Mouse (Mus musculus): Measurements from ENCODE around the gene Gm5726.
"Not testable (repeated sequence)": the region's sequence is repeated elsewhere in the genome, so short reads cannot be mapped to it uniquely, and the experiment has no call there.

Gene Gm5726

DNA sequence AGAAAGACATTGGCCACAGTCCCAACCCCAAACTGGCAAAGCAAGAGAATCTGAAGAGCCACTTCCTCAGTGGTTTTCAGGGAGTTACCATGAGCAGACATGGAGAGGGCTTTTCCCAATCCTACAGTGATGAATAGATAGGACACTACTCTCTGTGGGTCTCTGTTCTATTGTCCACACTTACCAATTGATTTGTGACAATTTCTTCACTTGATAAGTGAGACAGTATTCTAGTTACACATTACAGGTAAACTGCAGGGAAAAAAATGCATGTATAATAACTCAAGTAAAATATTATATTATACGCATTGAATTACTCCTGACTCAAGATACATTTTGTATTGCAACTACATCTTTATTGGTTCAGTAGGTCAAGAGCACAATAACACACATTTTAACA is at the start of gene Gm5726:
Gene Gm5726, minus strand, starts transcription at position 101 of the 400 bp plus-strand sequence.
- DNase-seq (ENCODE audit: inconsistent ontology term): not testable (repeated sequence)

- not testable (repeated sequence) for DNase-seq (ENCODE audit: inconsistent ontology term)
Observed at GRCm38 (mm10) chr7:20576141-20576540, 30.6 kb upstream of the Gm5726 start, which contains the start of gene Gm4141. Gene Gm4141, minus strand, starts transcription at chr7:20576241.

DNA sequence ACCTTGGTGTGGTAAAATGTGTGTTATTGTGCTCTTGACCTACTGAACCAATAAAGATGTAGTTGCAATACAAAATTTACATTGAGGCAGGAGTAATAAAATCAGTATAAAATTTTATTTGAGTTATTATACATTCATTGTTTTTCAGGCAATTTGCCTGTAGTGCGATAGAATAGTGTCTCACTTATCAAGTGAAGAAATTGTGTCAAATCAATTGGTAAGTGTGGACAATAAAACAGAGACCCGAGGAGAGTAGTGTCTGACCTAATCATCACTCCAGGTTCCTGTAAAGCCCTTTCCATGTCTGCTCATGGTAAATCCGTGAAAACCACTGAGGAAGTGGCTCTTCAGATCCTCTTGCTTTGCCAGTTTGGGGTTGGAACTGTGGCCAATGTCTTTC is 12.0 kb downstream of the Gm5726 start, which contains the start of gene Vmn1r104:
Gene Vmn1r104, plus strand, starts transcription at position 301 of the 400 bp plus-strand sequence.
- DNase-seq (ENCODE audit: inconsistent ontology term): not testable (repeated sequence)

DNA sequence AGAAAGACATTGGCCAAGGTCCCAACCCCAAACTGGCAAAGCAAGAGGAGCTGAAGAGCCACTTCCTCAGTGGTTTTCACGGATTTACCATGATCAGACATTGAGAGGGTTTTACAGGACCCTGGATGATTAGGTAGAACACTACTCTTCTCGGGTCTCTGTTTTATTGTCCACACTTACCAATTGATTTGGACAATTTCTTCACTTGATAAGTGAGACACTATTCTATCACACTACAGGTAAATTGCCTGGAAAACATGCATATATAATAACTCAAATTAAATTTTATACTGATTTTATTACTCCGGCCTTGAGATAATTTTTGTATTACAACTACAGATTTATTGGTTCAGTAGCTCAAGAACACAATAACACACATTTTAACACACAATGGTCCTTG is 35.1 kb downstream of the Gm5726 start, which contains the start of gene Vmn1r103:
Gene Vmn1r103, minus strand, starts transcription at position 101 of the 400 bp plus-strand sequence.
- not testable (repeated sequence) for DNase-seq (ENCODE audit: inconsistent ontology term)
